In the genomic region with DNA sequence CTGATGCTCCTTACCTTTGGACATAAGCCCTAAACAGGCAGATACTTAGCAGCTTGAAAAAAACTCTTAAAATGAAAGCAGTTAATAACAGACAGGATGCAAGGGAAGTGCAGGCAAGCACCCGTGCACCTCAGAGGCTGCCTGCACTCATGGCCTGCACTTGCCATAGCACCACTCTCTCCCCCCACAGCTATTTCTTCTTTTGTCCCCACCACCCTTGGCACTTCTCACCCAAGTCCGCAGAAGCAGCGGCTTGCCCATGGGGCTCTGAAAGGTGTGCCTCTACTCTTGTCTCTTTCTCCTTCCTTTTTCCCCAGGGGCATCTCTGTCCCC, we compare ENCODE assay signal across 8 mouse cellular contexts. TPM values are rescaled to one million over a fixed set of nuclear protein-coding genes. Genes with fewer than 3 reads are reported as not detected.
DNase-seq lines count a peak whose midpoint lies in the region; TF ChIP-seq lines count a peak whose summit lies in the region.

No protein-coding gene starts in this region.

- no peak overlapping the region for H3K27ac ChIP-seq in gastrocnemius, adult 2 months
- H3K27ac ChIP-seq in ES-E14 (ENCODE audit: insufficient read depth, low read depth, low read length, poor library complexity, severe bottlenecking), result no peak overlapping the region
- peak overlapping the region; percentile 83 for H3K27ac ChIP-seq in hindbrain, embryonic 10.5 days

- peak overlapping the region; percentile 62; the same call in 1 of the 2 replicates for H3K9ac ChIP-seq in ES-E14 (ENCODE audit: insufficient read depth, low read depth, low read length, poor library complexity, severe bottlenecking)

- WGBS in hindbrain, embryonic 10.5 days, result 26% methylated on average over 3 of the region's 3 CpGs

- no peaks in the 10 kb centered on the region for H3K9me3 ChIP-seq in ES-E14 (ENCODE audit: control insufficient read depth, insufficient read depth, low read depth, low read length)
- H3K9me3 ChIP-seq in hindbrain, embryonic 10.5 days, result peaks cover 28% of the 10 kb centered on the region
- H3K9me3 ChIP-seq in megakaryocyte, embryonic 14.5 days, result peaks cover 21% of the 10 kb centered on the region

- intact Hi-C loops in gastrocnemius, adult 2 months (cut with DNase I), result no loop called here
- intact Hi-C loops in gastrocnemius, postnatal 14 days (cut with DNase I; ENCODE audit: low total_unique reads), result no loop called here

- in situ Hi-C loops in ES-E14 (cut with MboI; ENCODE audit: low sequenced_read_pairs in 2 of 2, unreplicated experiment in 2 of 2), result no loop called here

- H3K36me3 ChIP-seq in ES-E14 (ENCODE audit: control insufficient read depth, insufficient read depth, low read length, poor library complexity, severe bottlenecking), result no peaks in the 10 kb centered on the region
- no peaks in the 10 kb centered on the region for H3K36me3 ChIP-seq in hindbrain, embryonic 10.5 days
- no peaks in the 10 kb centered on the region for H3K36me3 ChIP-seq in megakaryocyte, embryonic 14.5 days (replicated peaks; ENCODE audit: low read length)

- DNase-seq in gastrocnemius, adult 2 months, result no peak
- no peak for DNase-seq in gastrocnemius, postnatal 14 days
- no peak for DNase-seq in ES-E14 (ENCODE audit: low read depth, low spot score)
- no peak for DNase-seq in hindbrain, embryonic 10.5 days (ENCODE audit: low spot score)
- DNase-seq in frontal cortex, postnatal 36 days (ENCODE audit: low spot score in 2 of 2), result no peak
- no peak for DNase-seq in adrenal gland, postnatal 14 days
- DNase-seq in kidney, adult 18-20 months, result no peak

- H3K27me3 ChIP-seq in hindbrain, embryonic 10.5 days (ENCODE audit: insufficient read depth, poor library complexity, severe bottlenecking), result no peaks in the 10 kb centered on the region
- H3K27me3 ChIP-seq in megakaryocyte, embryonic 14.5 days (replicated peaks), result peaks cover 4% of the 10 kb centered on the region

- H3K4me1 ChIP-seq in ES-E14 (ENCODE audit: control insufficient read depth in 2 of 2, insufficient read depth in 2 of 2, low read length in 2 of 2, poor library complexity in 1 of 2), result no peaks in the 10 kb centered on the region
- H3K4me1 ChIP-seq in hindbrain, embryonic 10.5 days (replicated peaks), result 0 out of 2 replicates have a peak, but pooled peaks cover 6% of the 10 kb centered on the region
- no peaks in the 10 kb centered on the region; the same call in 1 of the 2 replicates for H3K4me1 ChIP-seq in megakaryocyte, embryonic 14.5 days

- TF ChIP-seq CTCF in gastrocnemius, adult 2 months (IDR thresholded peaks at IDR 0.05), result no peak

- H3K4me3 ChIP-seq in gastrocnemius, adult 2 months, result peak overlapping the region; percentile 71
- H3K4me3 ChIP-seq in ES-E14 (ENCODE audit: insufficient read depth in 1 of 2, low read depth in 1 of 2, low read length in 2 of 2, poor library complexity in 1 of 2, severe bottlenecking in 1 of 2), result peak overlapping the region; percentile 66 to 67
- H3K4me3 ChIP-seq in hindbrain, embryonic 10.5 days, result peak overlapping the region; percentile 66
- H3K4me3 ChIP-seq in megakaryocyte, embryonic 14.5 days (replicated peaks), result peak overlapping the region; percentile 87

TF ChIP-seq in ES-E14, 5 proteins besides CTCF, POLR2A, EP300 and RAD21:
- TF ChIP-seq HCFC1 (IDR thresholded peaks at IDR 0.05; ENCODE audit: borderline replicate concordance, insufficient read depth, low read length), result no peak
- TF ChIP-seq ZC3H11A (IDR thresholded peaks at IDR 0.05; ENCODE audit: borderline replicate concordance, low read depth, low read length), result no peak
- no peak for TF ChIP-seq CHD2 (IDR thresholded peaks at IDR 0.05; ENCODE audit: low read depth, low read length)
- no peak for TF ChIP-seq ZNF384 (IDR thresholded peaks at IDR 0.05; ENCODE audit: low read depth, low read length)
- no peak for TF ChIP-seq MAFK (IDR thresholded peaks at IDR 0.05; ENCODE audit: insufficient read depth, low read depth, low read length)

RNA-seq across cellular contexts. Expression of gene Slc22a29, which starts 34.0 kb away (rescaled TPM):
- not detected for total RNA-seq in gastrocnemius, adult 2 months (2021)
- not detected for total RNA-seq in gastrocnemius, postnatal 14 days (2021)
- total RNA-seq in ES-E14 (2012; rRNA removed), result not detected in 2 replicates
- not detected in 2 replicates for polyA plus RNA-seq in hindbrain, embryonic 10.5 days (2016; fragmentation: Nextera tagmentation; extraction: Ambion mirVana)
- not detected in 2 replicates for polyA plus RNA-seq in megakaryocyte, embryonic 14.5 days (2012; ENCODE audit: insufficient read depth, low replicate concordance)
- total RNA-seq in adrenal gland, postnatal 14 days (2021), result 2.6 TPM in 1 of 2 replicates, not detected in the other
